Mouse (Mus musculus) MEL (cell line): ENCODE results near the gene Tmc6. TPM values are rescaled to one million over a fixed set of nuclear protein-coding genes. Genes with fewer than 3 reads are reported as not detected.
A peak's percentile ranks its signal among the peaks of the same experiment; 100 is the strongest.

Source experiments
- DNase-seq: peaks from one replicate; pipeline ENCODE4 v3.0.0; 2011; ENCODE audit warnings: low read depth, low spot score
- H3K27ac ChIP-seq: 2 replicates; pipeline ENCODE4 v1.5.1; 2012; ENCODE audit warnings: low read depth, mild to moderate bottlenecking, control low read depth, low read length, moderate library complexity; ENCODE audit not compliant: control insufficient read depth
- H3K27me3 ChIP-seq, 2 experiments: fragments of 150-350 bp in 1 of 2; sonication (generic) in 1 of 2; 2 replicates each; pipeline ENCODE4 v1.6.1; 2012; ENCODE audit warnings: low read length in 2 of 2, mild to moderate bottlenecking in 2 of 2, improper control_type of control experiment in 1 of 2, moderate library complexity in 1 of 2; ENCODE audit not compliant: insufficient read depth in 2 of 2, control insufficient read depth in 1 of 2
- H3K36me3 ChIP-seq, 2 experiments: 2 replicates each; pipeline ENCODE4 v1.6.1; 2012 to 2014; ENCODE audit warnings: low read length in 2 of 2, improper control_type of control experiment in 1 of 2, inconsistent platforms in 1 of 2, mild to moderate bottlenecking in 1 of 2; ENCODE audit not compliant: insufficient read depth in 2 of 2, control insufficient read depth in 1 of 2
- H3K4me1 ChIP-seq, 2 experiments: fragments of 150-350 bp in 1 of 2; sonication (generic) in 1 of 2; 2 replicates each; pipeline ENCODE4 v1.6.1; 2012; ENCODE audit warnings: low read length in 2 of 2, improper control_type of control experiment in 1 of 2, mild to moderate bottlenecking in 1 of 2; ENCODE audit not compliant: insufficient read depth in 2 of 2, control insufficient read depth in 1 of 2
- H3K4me3 ChIP-seq, 2 experiments: fragments of 150-350 bp in 1 of 2; sonication (generic) in 1 of 2; 2 replicates each; pipeline ENCODE4 v1.5.1; 2012; ENCODE audit warnings: low read depth in 2 of 2, low read length in 2 of 2, mild to moderate bottlenecking in 2 of 2, moderate library complexity in 2 of 2, control low read depth in 1 of 2, improper control_type of control experiment in 1 of 2; ENCODE audit not compliant: control insufficient read depth in 1 of 2, insufficient read depth in 1 of 2
- H3K79me2 ChIP-seq: 2 replicates; pipeline ENCODE4 v1.6.1; 2012; ENCODE audit warnings: mild to moderate bottlenecking, low read length, moderate library complexity; ENCODE audit not compliant: control insufficient read depth, poor library complexity, insufficient read depth
- H3K9ac ChIP-seq: 2 replicates; pipeline ENCODE4 v1.6.1; 2012; ENCODE audit warnings: low read depth, mild to moderate bottlenecking, control low read depth, low read length, moderate library complexity; ENCODE audit not compliant: control insufficient read depth, poor library complexity, severe bottlenecking
- H3K9me3 ChIP-seq: fragments of 150-350 bp; sonication (generic); replicated peaks from 2 replicates; pipeline ENCODE4 v1.6.1; 2012; ENCODE audit warnings: mild to moderate bottlenecking, low read length, improper control_type of control experiment, moderate library complexity; ENCODE audit not compliant: insufficient read depth
- BHLHE40 ChIP-seq: IDR thresholded peaks from 2 replicates; pipeline ENCODE4 v1.6.1; 2012; ENCODE audit warnings: low read depth, mild to moderate bottlenecking, inconsistent platforms, low read length, improper control_type of control experiment, borderline replicate concordance
- CTCF ChIP-seq, 3 experiments: IDR thresholded peaks in 2 of 3; conservative IDR thresholded peaks in 1 of 3; 2 replicates each; pipeline ENCODE4 v1.5.1; 2011 to 2012; ENCODE audit warnings: low read length in 3 of 3, low read depth in 2 of 3, mild to moderate bottlenecking in 2 of 3, improper control_type of control experiment in 1 of 3, inconsistent platforms in 1 of 3, mixed read lengths in 1 of 3, moderate library complexity in 1 of 3; ENCODE audit not compliant: control insufficient read depth in 1 of 3, insufficient read depth in 1 of 3, poor library complexity in 1 of 3, severe bottlenecking in 1 of 3
- EP300 ChIP-seq, 2 experiments: IDR thresholded peaks; 2 replicates each; pipeline ENCODE4 v1.6.1; 2011; ENCODE audit warnings: improper control_type of control experiment in 2 of 2, low read length in 2 of 2, low read depth in 1 of 2, mild to moderate bottlenecking in 1 of 2
- GATA1 ChIP-seq: IDR thresholded peaks from 2 replicates; pipeline ENCODE4 v1.6.1; 2011; ENCODE audit warnings: low read depth, low read length, improper control_type of control experiment
- JUND ChIP-seq: IDR thresholded peaks from 2 replicates; pipeline ENCODE4 v1.6.1; 2011; ENCODE audit warnings: low read depth, mild to moderate bottlenecking, improper control_type of control experiment, low read length
- MEF2A ChIP-seq: IDR thresholded peaks from 2 replicates; pipeline ENCODE4 v1.6.1; 2014; ENCODE audit warnings: low read depth, mild to moderate bottlenecking, inconsistent platforms, low read length, improper control_type of control experiment; ENCODE audit not compliant: poor library complexity, insufficient replicate concordance, severe bottlenecking; ENCODE audit errors: extremely low read depth
- MXI1 ChIP-seq: IDR thresholded peaks from 2 replicates; pipeline ENCODE4 v1.6.1; 2011; ENCODE audit warnings: mild to moderate bottlenecking, low read depth, low read length, improper control_type of control experiment
- NELFE ChIP-seq: IDR thresholded peaks from 2 replicates; pipeline ENCODE4 v1.6.1; 2011; ENCODE audit warnings: low read depth, low read length, improper control_type of control experiment
- NRF1 ChIP-seq: IDR thresholded peaks from 2 replicates; pipeline ENCODE4 v1.6.1; 2014; ENCODE audit warnings: low read depth, mild to moderate bottlenecking, inconsistent platforms, low read length, improper control_type of control experiment, moderate library complexity; ENCODE audit not compliant: poor library complexity, insufficient read depth, severe bottlenecking
- POLR2A ChIP-seq, 2 experiments: IDR thresholded peaks; 2 replicates each; pipeline ENCODE4 v1.6.1; 2011 to 2012; ENCODE audit warnings: low read length in 2 of 2, mild to moderate bottlenecking in 2 of 2, control low read depth in 1 of 2, improper control_type of control experiment in 1 of 2, low read depth in 1 of 2, moderate library complexity in 1 of 2; ENCODE audit not compliant: control insufficient read depth in 1 of 2, insufficient read depth in 1 of 2, poor library complexity in 1 of 2
- RCOR1 ChIP-seq: IDR thresholded peaks from 2 replicates; pipeline ENCODE4 v1.6.1; 2012; ENCODE audit warnings: low read depth, mild to moderate bottlenecking, inconsistent platforms, low read length, improper control_type of control experiment
- SMC3 ChIP-seq: IDR thresholded peaks from 2 replicates; pipeline ENCODE4 v1.6.1; 2011; ENCODE audit warnings: low read depth, low read length, improper control_type of control experiment
- TBP ChIP-seq: IDR thresholded peaks from 2 replicates; pipeline ENCODE4 v1.8.0; 2011; ENCODE audit warnings: low read depth, low read length, improper control_type of control experiment
- USF2 ChIP-seq, 2 experiments: IDR thresholded peaks; 2 replicates each; pipeline ENCODE4 v1.6.1; 2011 to 2012; ENCODE audit warnings: improper control_type of control experiment in 2 of 2, low read length in 2 of 2, borderline replicate concordance in 1 of 2, inconsistent platforms in 1 of 2, low read depth in 1 of 2, mild to moderate bottlenecking in 1 of 2; ENCODE audit not compliant: insufficient read depth in 1 of 2
- ZKSCAN1 ChIP-seq: IDR thresholded peaks from 2 replicates; pipeline ENCODE4 v1.6.1; 2012; ENCODE audit warnings: low read depth, mild to moderate bottlenecking, inconsistent platforms, low read length, improper control_type of control experiment, moderate library complexity
- ZNF384 ChIP-seq: IDR thresholded peaks from 2 replicates; pipeline ENCODE4 v1.6.1; 2012; ENCODE audit warnings: low read depth, mild to moderate bottlenecking, inconsistent platforms, low read length, improper control_type of control experiment
- polyA plus RNA-seq, 2 experiments: library from polyadenylated mRNA; stranded (reverse) in 1 of 2; unstranded in 1 of 2; fragments of >175 nt in 1 of 2; fragments of >200 nt in 1 of 2; gene quantifications; 2 replicates each; pipeline versions ENCODE4 v1.2.1 to v1.2.4; 2012; ENCODE audit warnings: low replicate concordance in 2 of 2, low read depth in 1 of 2; ENCODE audit not compliant: insufficient read length in 2 of 2, insufficient read depth in 1 of 2, missing spikeins in 1 of 2
- total RNA-seq: library from RNA; depleted of rRNA; stranded (reverse); fragments of 300-350 nt; gene quantifications from 2 replicates; pipeline ENCODE4 v1.2.3, GENCODE M21; 2012

The Tmc6 gene
- total and polyA plus RNA-seq, 3 experiments: 48.8 to 61.2 TPM; not detected in 1

DNA sequence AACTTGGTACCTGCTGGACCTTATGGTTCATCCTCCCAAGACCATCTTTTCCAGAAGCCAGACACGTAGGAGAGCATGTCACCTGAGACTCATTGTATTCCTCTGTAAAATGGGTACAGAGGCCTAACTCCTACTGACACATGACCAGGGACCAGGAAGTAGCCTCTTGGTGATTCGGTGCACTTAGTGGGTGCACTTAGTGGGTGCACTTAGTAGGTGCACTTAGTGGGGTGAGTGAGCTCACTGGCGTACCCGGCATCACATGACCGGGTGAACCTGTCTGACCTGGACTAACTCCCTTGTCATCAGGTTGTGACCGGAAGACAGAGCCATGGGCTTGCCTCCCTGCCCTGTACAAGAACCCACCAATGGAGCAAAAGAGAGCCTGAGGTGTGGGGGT lies 24.8 kb upstream of the Tmc6 start:
- peaks cover 0 to 8% of the 10 kb centered on the region in 2 experiments; a peak in 2 of 4 replicates for H3K36me3 ChIP-seq

DNA sequence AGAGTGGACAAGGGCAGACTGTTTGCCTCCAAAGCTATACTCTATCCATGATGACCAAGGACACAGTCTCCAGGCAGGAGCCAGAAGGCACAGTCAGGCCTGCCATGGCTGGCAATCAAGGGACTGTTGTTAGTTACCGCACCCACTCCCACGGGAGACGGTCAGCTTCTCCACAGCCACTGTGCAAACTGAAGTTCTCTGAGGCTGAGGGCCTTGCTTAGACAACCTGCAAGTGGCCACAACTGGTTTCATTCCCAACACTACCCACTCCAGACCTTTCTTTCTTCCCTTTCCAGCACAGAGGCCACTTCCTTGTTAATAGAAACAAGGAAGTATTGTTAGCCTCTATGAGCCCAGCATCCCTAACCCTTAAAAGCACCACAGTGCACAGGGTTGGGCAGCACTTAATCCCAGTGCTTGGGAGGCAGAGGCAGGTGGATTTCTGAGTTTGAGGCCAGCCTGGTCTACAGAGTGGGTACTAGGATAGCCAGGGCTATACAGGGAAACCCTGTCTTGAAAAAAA lies 21.2 kb upstream of the Tmc6 start:
- H3K9me3 ChIP-seq: no peaks in the 10 kb centered on the region
- peaks cover 0 to 12% of the 10 kb centered on the region in 2 experiments; a peak in 2 of 4 replicates for H3K36me3 ChIP-seq
- no peak overlapping the region for H3K4me3 ChIP-seq
- no peak overlapping the region for H3K27ac ChIP-seq
- H3K9ac ChIP-seq: no peak overlapping the region
- no peaks in the 10 kb centered on the region for H3K79me2 ChIP-seq
- peaks cover 9 to 16% of the 10 kb centered on the region in 2 experiments for H3K4me1 ChIP-seq
- TF ChIP-seq MEF2A (no peak), GATA1 (no peak), ZNF384 (no peak), JUND (no peak), NRF1 (no peak), SMC3 (no peak), MXI1 (no peak)
- H3K27me3 ChIP-seq: no peaks in the 10 kb centered on the region
- DNase-seq: peak; percentile 30

More for the DNA sequence above, 24.8 kb upstream of the Tmc6 start:
- no peak for DNase-seq
- no peak overlapping the region for H3K9ac ChIP-seq
- H3K9me3 ChIP-seq: no peaks in the 10 kb centered on the region
- TF ChIP-seq CTCF (IDR thresholded peaks at IDR 0.05 in 2 of 3, conservative IDR thresholded peaks at IDR 0.05 in 1 of 3; ENCODE audit: control insufficient read depth in 1 of 3, insufficient read depth in 1 of 3, low read depth in 2 of 3, low read length in 3 of 3, poor library complexity in 1 of 3, severe bottlenecking in 1 of 3) (no peak), NELFE (no peak), ZKSCAN1 (peak; percentile 97)
- H3K4me3 ChIP-seq: no peak overlapping the region
- peaks cover 23% of the 10 kb centered on the region for H3K79me2 ChIP-seq
- no peak overlapping the region for H3K27ac ChIP-seq
- no peaks in the 10 kb centered on the region for H3K27me3 ChIP-seq
- peaks cover 4 to 15% of the 10 kb centered on the region in 2 experiments for H3K4me1 ChIP-seq

DNA sequence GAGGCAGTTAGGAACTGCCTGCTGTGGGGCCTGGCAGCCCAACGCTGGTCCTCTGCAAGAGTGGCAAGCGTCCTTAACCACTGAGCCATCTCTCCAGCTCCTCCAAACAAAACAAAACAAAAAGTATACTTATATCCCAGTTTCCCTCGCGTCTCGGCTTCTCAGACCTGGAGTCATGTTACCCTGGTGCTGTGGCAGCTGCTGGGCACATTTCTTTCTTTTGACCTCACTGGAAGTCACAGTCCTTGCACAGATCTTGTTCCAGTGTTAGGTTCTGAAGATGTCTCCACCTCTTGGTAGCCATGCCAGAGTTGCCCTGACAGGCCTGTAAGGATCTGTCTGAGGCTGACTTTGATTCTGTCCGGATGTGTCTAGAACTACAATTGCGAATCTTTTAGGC lies 19.7 kb upstream of the Tmc6 start:
- no peak overlapping the region for H3K4me3 ChIP-seq
- peaks cover 11 to 30% of the 10 kb centered on the region in 2 experiments for H3K4me1 ChIP-seq
- no peaks in the 10 kb centered on the region for H3K79me2 ChIP-seq
- H3K9ac ChIP-seq: no peak overlapping the region
- no peak for DNase-seq
- TF ChIP-seq EP300 (IDR thresholded peaks at IDR 0.05; ENCODE audit: low read depth in 1 of 2, low read length in 2 of 2) (no peak), ZKSCAN1 (no peak), ZNF384 (no peak), POLR2A (IDR thresholded peaks at IDR 0.05; ENCODE audit: control insufficient read depth in 1 of 2, insufficient read depth in 1 of 2, low read depth in 1 of 2, low read length in 2 of 2, poor library complexity in 1 of 2) (no peak), USF2 (IDR thresholded peaks at IDR 0.05; ENCODE audit: borderline replicate concordance in 1 of 2, insufficient read depth in 1 of 2, low read depth in 1 of 2, low read length in 2 of 2) (no peak), SMC3 (no peak), TBP (no peak), BHLHE40 (no peak), NRF1 (no peak), NELFE (no peak), RCOR1 (no peak)
- no peak overlapping the region for H3K27ac ChIP-seq
- no peaks in the 10 kb centered on the region for H3K9me3 ChIP-seq
- no peaks in the 10 kb centered on the region for H3K27me3 ChIP-seq
- peaks cover 0 to 20% of the 10 kb centered on the region in 2 experiments; a peak in 2 of 4 replicates for H3K36me3 ChIP-seq
